Mouse (Mus musculus): Measurements from ENCODE around the gene Gm49776.
"Not testable (repeated sequence)": the region's sequence is repeated elsewhere in the genome, so short reads cannot be mapped to it uniquely, and the experiment has no call there.

- not testable (repeated sequence) for TF ChIP-seq CTCF (IDR thresholded peaks at IDR 0.05; ENCODE audit: borderline replicate concordance, insufficient read depth, low read depth, low read length); POLR2A (IDR thresholded peaks at IDR 0.05; ENCODE audit: borderline replicate concordance, insufficient read depth, low read length)
These were observed 31.5 kb upstream of the Gm49776 start for GRCm38 (mm10) chr16:18289614-18290013.

All from cerebellum, adult 2 months (tissue).